Mouse (Mus musculus) embryo, embryonic 11 days (tissue): ENCODE measurements around the gene Krt36.

Experiments used
- DNase-seq: peaks from one replicate; pipeline ENCODE4 v3.0.0-alpha.2; 2015

Krt36 gene

DNA sequence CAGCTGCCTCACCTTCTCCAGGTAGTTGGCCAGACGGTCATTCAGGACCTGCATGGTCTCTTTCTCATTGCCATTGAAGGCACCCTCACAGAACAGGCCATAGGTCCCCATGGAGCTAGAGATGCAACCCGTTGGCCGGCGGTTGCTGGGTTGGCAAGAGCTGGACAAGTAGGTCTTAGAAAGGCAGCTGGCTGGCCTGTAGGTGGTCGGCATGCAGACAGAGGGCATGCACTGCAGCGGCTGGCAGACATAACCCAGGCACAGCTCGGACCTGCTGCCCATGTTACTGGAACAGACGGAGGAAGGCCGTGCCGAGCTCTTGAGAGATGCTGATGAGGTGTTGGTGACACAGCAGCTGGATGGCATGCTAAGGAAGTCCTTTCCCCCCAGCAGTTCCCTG, 17.6 kb downstream of the Krt36 start, which contains the start of gene Krt32:
Gene Krt32 (minus strand): TSS at position 366 of the 400 bp plus-strand sequence.
- no peak for DNase-seq

DNA sequence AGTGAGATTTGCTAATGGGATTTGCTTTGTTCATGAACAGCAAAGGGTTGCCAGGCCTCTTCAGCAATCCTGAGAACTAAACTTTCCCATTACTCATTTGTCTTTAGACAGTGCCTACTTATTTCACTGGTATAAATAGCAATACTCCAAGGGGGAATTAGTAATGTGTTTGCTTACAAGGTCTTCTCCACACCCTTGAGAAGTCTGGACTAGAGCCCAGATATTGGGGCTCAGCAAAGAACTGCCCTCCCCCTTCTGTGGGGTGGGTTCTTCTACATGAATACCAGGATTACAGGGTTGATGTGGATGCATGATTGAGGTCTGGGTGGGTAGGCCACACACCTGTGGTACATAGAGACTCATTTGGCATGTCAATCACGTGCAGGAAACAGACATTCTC, 31.6 kb downstream of the Krt36 start:
- no peak for DNase-seq

DNA sequence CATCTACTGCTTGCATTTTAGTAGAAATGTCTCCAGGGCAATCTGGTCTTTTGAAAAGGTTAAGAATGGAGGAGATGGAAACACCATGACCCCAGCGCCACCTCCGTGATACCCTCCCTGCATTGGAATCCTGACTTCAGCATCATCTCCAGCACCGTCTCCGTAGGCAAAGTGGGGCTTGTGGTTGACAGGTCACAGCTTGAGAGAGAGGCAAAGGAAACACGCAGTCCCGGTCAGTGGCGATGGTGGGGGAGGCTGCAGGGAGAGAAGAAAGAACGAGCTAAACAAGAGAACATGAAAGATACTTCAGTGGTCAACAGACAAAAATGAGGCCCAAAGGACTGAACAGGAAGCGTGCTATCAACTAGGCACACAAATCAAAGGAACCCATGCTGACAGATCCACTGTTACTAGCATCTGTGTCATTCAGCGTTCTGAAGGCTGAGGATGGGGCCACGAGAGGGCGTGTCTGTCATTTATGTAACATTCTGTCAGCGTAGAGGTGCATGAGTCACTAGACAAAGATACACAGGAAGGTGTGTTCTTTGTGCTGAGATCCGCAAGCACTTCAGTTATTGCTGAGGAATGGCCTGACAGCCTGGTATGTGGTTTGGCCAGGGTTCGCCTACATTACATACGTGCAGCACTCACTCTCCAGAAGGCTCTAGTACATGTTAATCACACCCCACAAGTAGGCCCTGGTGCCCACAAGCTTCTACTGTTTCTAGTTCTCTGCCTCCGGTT, 38.0 kb downstream of the Krt36 start:
- DNase-seq = no peak

DNA sequence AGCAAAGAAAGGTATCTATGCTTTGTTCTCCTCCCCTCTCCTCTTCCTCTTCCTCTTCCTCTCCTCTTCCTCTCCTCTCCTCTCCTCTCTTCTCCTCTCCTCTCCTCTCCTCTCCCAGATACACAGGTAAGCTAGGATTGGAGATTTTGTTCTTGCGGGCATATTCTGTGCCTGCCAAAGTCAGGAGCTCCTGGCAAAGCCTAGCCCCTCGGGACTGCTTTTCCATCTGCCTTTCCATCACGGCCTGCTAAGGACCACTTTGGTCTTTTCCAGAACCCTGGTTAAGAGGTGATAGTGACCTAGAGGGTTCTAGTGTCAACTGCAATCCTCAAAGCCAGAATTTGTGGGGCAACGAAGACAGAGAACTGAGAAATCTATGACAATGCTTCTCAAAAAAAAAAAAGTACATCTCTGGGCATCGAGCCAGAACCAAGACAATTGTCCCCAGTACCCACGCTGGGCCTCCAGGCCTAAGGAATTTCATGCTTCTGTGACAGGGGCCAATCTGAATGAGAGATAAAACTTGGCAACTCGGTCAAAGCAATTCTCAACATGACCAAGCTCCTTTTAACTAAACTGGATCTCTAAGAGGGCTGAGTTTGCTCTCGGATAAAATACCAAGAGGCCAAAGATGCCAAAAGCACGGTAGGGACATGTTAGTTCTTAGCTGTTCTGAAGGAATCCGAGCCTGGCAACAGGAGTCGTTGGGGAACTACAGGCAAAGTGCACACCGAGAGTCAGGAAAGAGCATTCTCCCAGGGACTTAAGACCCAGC, 39.0 kb downstream of the Krt36 start:
- no peak for DNase-seq

DNA sequence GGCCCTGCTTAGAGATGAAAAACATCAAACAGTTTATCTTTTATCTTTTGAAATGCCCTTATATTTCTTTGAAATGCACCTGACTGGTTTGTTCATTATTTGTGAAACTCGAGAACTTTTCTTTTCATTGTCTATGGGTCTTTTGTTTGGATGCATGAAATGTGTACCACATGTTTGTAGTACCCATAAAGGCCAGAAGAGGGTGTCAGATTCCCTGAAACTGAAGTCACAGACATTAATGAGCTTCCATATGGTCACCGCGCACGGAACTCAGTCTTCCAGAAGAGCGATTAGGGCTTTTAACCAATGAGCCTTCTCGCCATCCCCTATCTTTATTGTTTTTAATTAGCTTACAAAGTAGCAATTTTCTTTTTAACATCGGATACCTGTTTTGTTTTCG, 46.6 kb downstream of the Krt36 start:
- DNase-seq = peak; percentile 36

DNA sequence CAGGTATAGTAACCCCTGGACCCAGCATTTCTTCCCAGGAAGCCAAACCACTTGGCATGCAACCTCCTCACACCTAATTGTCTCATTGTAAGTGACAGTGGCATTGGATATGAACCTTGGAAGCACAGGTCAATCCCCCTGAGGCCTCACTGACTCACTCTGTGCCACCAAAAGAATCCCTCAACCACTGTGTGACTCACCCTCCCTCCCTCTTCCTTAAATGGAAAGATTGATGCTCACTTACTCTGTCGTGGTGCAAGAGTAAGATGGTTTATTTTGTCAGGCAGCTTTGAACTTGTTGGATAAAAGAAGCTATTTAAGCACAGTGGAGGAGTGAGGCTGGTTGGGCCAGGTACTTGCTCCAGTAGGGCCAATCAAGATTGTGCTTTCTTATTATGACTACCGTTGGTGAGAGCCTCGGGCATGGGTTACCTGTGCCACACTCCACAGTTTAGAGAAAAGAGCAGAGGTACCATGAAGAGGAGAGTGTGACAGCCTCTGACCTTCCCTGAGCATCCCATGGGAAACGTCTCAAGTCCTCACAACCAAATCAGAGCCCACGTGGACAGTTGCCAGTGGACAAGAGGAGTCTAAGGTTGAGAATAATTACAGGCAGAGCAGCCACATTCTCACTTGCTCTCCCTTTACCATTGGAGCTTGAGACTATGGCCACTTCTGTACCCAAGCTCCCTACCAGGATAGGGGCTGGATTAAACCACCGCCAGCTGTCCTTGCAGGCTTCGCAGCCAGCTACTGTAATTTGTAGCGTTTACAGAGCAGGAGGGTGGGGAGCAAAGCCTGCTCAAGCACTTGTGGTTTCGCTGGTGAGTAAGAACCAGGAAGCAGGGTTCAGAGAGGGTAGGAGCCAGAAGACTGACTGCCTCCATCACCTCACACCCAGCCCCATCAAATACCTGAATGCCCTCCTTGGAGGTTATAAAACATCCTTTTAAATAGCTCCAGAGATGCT, 49.5 kb downstream of the Krt36 start:
- DNase-seq = no peak
